Mouse (Mus musculus): ENCODE measurements around the gene Mrps11. TPM values are rescaled to one million over a fixed set of nuclear protein-coding genes. Genes with fewer than 3 reads are reported as not detected.

The Mrps11 gene
- polyA plus RNA-seq, 1 experiment from 2014 or later, result 48.0 TPM

GRCm38 (mm10) chr7:78766019-78766683 is 16.8 kb upstream of the Mrps11 start:
- Histone ChIP-seq H3K4me2 (0 out of 2 replicates have a peak overlapping the region, but pooled peaks have one; percentile 26), H3K4me3 (no peak overlapping the region), H3K27ac (no peak overlapping the region), H3K9ac (no peak overlapping the region), H3K9me3 (replicated peaks) (no peaks in the 10 kb centered on the region), H3K27me3 (no peaks in the 10 kb centered on the region), H3K4me1 (replicated peaks) (0 out of 2 replicates have a peak, but pooled peaks cover 2% of the 10 kb centered on the region), H3K36me3 (no peaks in the 10 kb centered on the region)
- 22% methylated on average over 18 of the region's 18 CpGs for WGBS
- no peak for ATAC-seq (replicated peaks; ENCODE audit: insufficient number of reproducible peaks, insufficient read depth, low FRiP score, low read depth)

DNA sequence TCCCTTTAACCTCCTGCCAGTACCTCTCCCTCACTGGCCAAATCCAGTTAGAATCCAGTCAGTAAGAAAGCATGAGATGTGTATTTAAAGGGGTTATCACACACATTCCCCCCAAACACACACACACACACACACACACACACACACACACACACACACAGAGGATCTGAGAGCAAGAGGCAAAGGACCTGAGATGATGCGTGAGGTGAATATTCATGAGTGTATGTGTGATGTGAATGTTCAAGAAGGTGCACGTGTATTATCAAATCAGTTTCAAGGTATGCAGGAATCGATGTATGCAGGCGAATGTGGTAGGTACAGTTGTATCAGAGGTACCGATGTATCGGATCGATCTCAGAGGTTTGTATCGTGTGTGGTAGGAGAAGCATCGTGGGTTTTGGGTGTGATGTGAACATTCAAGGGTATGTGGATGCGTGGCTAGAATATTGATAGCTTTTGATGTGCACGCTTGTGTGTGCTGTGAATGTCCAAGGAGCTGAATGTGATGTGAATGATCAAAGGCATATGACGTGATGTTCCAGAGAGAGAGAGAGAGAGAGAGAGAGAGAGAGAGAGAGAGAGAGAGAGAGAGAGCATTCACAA is 14.9 kb upstream of the Mrps11 start:
- Histone ChIP-seq H3K9me3 (replicated peaks) (no peaks in the 10 kb centered on the region), H3K4me1 (replicated peaks) (0 out of 2 replicates have a peak, but pooled peaks cover 2% of the 10 kb centered on the region), H3K9ac (no peak overlapping the region), H3K27ac (no peak overlapping the region), H3K36me3 (0 out of 2 replicates have a peak, but pooled peaks cover under 1% of the 10 kb centered on the region), H3K27me3 (no peaks in the 10 kb centered on the region), H3K4me3 (no peak overlapping the region), H3K4me2 (no peak overlapping the region)
- WGBS, result 86% methylated on average over 12 of the region's 12 CpGs
- ATAC-seq (replicated peaks; ENCODE audit: insufficient number of reproducible peaks, insufficient read depth, low FRiP score, low read depth), result no peak

GRCm38 (mm10) chr7:78769075-78769652 is 13.8 kb upstream of the Mrps11 start:
- 39% methylated on average over 7 of the region's 7 CpGs for WGBS
- Histone ChIP-seq H3K9me3 (replicated peaks) (no peaks in the 10 kb centered on the region), H3K27ac (no peak overlapping the region), H3K36me3 (peaks cover 10% of the 10 kb centered on the region), H3K27me3 (no peaks in the 10 kb centered on the region), H3K9ac (no peak overlapping the region), H3K4me2 (no peak overlapping the region), H3K4me1 (replicated peaks) (0 out of 2 replicates have a peak, but pooled peaks cover 2% of the 10 kb centered on the region), H3K4me3 (no peak overlapping the region)
- no peak for ATAC-seq (replicated peaks; ENCODE audit: insufficient number of reproducible peaks, insufficient read depth, low FRiP score, low read depth)

DNA sequence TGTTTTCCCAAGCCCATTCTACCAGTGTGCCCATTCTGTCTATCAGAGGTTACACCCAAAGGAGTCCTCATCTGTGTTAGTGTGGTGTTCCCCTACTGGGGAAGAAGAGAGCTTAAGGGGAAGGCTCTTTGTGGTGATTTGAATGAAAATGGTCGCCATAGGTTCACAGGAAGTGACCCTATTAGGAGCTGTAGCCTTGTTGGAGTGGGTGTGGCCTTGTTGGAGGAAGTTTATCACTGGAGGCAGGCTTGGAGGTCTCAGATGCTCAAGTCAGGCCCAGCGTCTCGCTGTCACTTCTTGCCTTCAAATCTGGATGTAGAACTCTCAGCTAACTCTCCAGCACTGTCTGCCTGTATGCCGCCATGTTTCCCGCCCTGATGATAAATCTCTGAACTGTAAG is 12.0 kb upstream of the Mrps11 start:
- WGBS, result 82% methylated on average over 5 of the region's 5 CpGs
- H3K27me3 ChIP-seq, result no peaks in the 10 kb centered on the region
- ATAC-seq (replicated peaks; ENCODE audit: insufficient number of reproducible peaks, insufficient read depth, low FRiP score, low read depth), result no peak
- H3K9ac ChIP-seq, result no peak overlapping the region
- H3K4me3 ChIP-seq, result no peak overlapping the region
- peaks cover 22% of the 10 kb centered on the region for H3K36me3 ChIP-seq
- 0 out of 2 replicates have a peak, but pooled peaks cover 2% of the 10 kb centered on the region for H3K4me1 ChIP-seq (replicated peaks)
- H3K27ac ChIP-seq, result no peak overlapping the region
- H3K9me3 ChIP-seq (replicated peaks), result no peaks in the 10 kb centered on the region
- H3K4me2 ChIP-seq, result no peak overlapping the region

GRCm38 (mm10) chr7:78778741-78779140 is 4.2 kb upstream of the Mrps11 start:
- H3K4me2 ChIP-seq, result no peak overlapping the region
- peaks cover 13% of the 10 kb centered on the region for H3K4me1 ChIP-seq (replicated peaks)
- no peaks in the 10 kb centered on the region for H3K27me3 ChIP-seq
- no peak overlapping the region for H3K9ac ChIP-seq
- no peak for ATAC-seq (replicated peaks; ENCODE audit: insufficient number of reproducible peaks, insufficient read depth, low FRiP score, low read depth)
- H3K36me3 ChIP-seq, result peaks cover 50% of the 10 kb centered on the region
- WGBS, result 91% methylated on average over 5 of the region's 5 CpGs
- H3K9me3 ChIP-seq (replicated peaks), result no peaks in the 10 kb centered on the region
- H3K27ac ChIP-seq, result no peak overlapping the region
- H3K4me3 ChIP-seq, result no peak overlapping the region

- Histone ChIP-seq H3K4me1 (replicated peaks) (peaks cover 18% of the 10 kb centered on the region), H3K36me3 (peaks cover 19% of the 10 kb centered on the region), H3K4me3 (no peak overlapping the region), H3K9ac (no peak overlapping the region), H3K27me3 (no peaks in the 10 kb centered on the region), H3K27ac (no peak overlapping the region), H3K4me2 (no peak overlapping the region), H3K9me3 (replicated peaks) (no peaks in the 10 kb centered on the region)
- no peak for ATAC-seq (replicated peaks; ENCODE audit: insufficient number of reproducible peaks, insufficient read depth, low FRiP score, low read depth)
- 67% methylated on average over 5 of the region's 5 CpGs for WGBS
Measured at GRCm38 (mm10) chr7:78785906-78786305, 3.0 kb downstream of the Mrps11 start.

- 86% methylated on average over 12 of the region's 12 CpGs for WGBS
- no peak for ATAC-seq (replicated peaks; ENCODE audit: insufficient number of reproducible peaks, insufficient read depth, low FRiP score, low read depth)
- H3K36me3 ChIP-seq, result peaks cover 30% of the 10 kb centered on the region
Measured at GRCm38 (mm10) chr7:78787793-78788380, 5.0 kb downstream of the Mrps11 start.

DNA sequence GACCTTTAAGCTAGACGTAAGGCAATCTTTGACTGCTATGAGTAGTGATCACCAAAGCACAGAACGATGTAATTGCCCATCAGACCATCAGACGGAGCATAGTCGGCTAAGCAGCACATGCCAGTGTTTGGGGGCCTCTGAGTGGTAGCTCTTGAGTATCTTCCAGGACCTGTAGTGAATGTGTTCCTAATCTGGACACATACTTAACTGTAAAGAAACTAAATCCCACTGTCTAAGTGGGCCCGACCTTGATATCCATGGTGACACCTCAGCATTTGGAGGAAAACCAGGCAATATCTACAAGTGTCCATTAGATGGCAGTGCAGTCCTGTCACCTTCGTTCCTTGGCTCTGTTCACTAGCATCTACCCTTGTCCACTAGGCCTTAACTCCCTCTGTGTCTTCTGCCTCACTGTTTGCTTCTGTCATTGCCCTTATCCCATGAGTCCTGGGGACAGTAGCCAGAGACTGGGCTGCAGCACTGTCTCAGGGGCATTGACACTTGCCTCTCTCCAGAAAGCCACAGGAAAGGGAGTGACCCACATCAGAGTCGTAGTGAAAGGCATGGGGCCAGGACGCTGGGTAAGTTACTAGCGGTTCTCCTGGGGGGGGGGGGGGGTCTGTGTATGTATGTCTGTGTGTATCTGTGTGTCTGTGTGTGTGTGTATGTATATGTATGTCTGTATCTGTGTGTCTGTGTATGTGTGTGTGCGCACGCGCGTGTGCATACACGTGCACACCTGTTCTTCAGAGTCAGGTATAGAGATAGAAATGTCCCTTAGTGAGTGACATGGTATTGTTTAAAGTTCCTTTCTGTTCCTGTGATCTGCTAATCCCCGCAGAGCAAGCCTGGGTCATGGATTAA is 8.7 kb downstream of the Mrps11 start:
- H3K9ac ChIP-seq, result no peak overlapping the region
- no peak overlapping the region for H3K4me2 ChIP-seq
- peaks cover 33% of the 10 kb centered on the region for H3K36me3 ChIP-seq
- WGBS, result 78% methylated on average over 15 of the region's 15 CpGs
- no peak overlapping the region for H3K4me3 ChIP-seq
- H3K4me1 ChIP-seq (replicated peaks), result peaks cover 21% of the 10 kb centered on the region
- no peak overlapping the region for H3K27ac ChIP-seq
- ATAC-seq (replicated peaks; ENCODE audit: insufficient number of reproducible peaks, insufficient read depth, low FRiP score, low read depth), result no peak
- peaks cover 3% of the 10 kb centered on the region for H3K27me3 ChIP-seq
- H3K9me3 ChIP-seq (replicated peaks), result no peaks in the 10 kb centered on the region

More at GRCm38 (mm10) chr7:78787793-78788380, 5.0 kb downstream of the Mrps11 start:
- no peak overlapping the region for H3K4me3 ChIP-seq
- H3K9me3 ChIP-seq (replicated peaks), result no peaks in the 10 kb centered on the region
- peaks cover 3% of the 10 kb centered on the region for H3K27me3 ChIP-seq
- H3K9ac ChIP-seq, result no peak overlapping the region
- H3K27ac ChIP-seq, result no peak overlapping the region
- peaks cover 8% of the 10 kb centered on the region for H3K4me1 ChIP-seq (replicated peaks)
- no peak overlapping the region for H3K4me2 ChIP-seq

DNA sequence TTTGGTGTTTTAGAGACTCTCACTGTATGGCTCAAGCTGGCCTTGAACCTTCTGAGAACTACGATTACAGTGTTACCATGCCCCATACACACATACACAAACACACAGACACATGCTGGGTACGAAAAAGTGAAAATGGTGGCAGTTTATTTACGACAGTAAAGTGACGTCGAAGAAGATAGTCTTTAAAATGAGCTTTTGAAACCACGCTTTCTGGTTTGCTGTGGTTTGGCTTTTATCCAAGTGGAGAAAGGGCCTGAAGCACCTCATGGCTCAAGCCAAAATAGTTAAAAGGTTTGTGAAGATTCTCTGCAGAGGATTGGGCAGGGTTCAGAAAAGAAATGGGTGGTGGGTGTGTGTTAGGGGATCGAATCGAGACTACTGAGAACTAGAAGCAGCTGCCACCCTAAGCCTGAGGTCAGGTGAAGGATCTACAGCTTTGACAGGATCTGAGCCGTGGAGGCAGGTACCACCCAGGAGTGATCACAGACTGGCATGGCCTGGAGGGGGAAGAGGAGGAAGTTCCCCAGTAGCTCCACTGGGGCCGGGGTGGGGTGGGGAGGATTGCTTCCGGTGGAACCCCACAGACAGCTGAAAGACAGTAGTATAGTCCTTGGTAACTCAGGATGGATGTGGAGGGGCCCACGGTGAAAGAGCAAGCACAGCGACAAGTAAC is 11.1 kb downstream of the Mrps11 start:
- WGBS, result 73% methylated on average over 13 of the region's 13 CpGs
- H3K4me2 ChIP-seq, result no peak overlapping the region
- H3K36me3 ChIP-seq, result peaks cover 25% of the 10 kb centered on the region
- no peak; the same call in 1 of the 2 replicates for ATAC-seq (replicated peaks; ENCODE audit: insufficient number of reproducible peaks, insufficient read depth, low FRiP score, low read depth)
- H3K27ac ChIP-seq, result peak overlapping the region; percentile 54
- H3K4me1 ChIP-seq (replicated peaks), result peaks cover 21% of the 10 kb centered on the region
- no peaks in the 10 kb centered on the region for H3K9me3 ChIP-seq (replicated peaks)
- peaks cover 19% of the 10 kb centered on the region for H3K27me3 ChIP-seq
- no peak overlapping the region for H3K4me3 ChIP-seq
- H3K9ac ChIP-seq, result no peak overlapping the region

GRCm38 (mm10) chr7:78794571-78795092 is 11.7 kb downstream of the Mrps11 start:
- H3K9me3 ChIP-seq (replicated peaks), result no peaks in the 10 kb centered on the region
- WGBS, result 33% methylated on average over 6 of the region's 6 CpGs
- peaks cover 19% of the 10 kb centered on the region for H3K36me3 ChIP-seq
- peaks cover 20% of the 10 kb centered on the region for H3K27me3 ChIP-seq
- no peak overlapping the region for H3K4me2 ChIP-seq
- H3K27ac ChIP-seq, result peak overlapping the region; percentile 54
- peaks cover 21% of the 10 kb centered on the region for H3K4me1 ChIP-seq (replicated peaks)
- ATAC-seq (replicated peaks; ENCODE audit: insufficient number of reproducible peaks, insufficient read depth, low FRiP score, low read depth), result peak; percentile 51
- no peak overlapping the region for H3K4me3 ChIP-seq
- no peak overlapping the region for H3K9ac ChIP-seq
